ENCODE assay signal across 14 mouse cellular contexts in the genomic region with DNA sequence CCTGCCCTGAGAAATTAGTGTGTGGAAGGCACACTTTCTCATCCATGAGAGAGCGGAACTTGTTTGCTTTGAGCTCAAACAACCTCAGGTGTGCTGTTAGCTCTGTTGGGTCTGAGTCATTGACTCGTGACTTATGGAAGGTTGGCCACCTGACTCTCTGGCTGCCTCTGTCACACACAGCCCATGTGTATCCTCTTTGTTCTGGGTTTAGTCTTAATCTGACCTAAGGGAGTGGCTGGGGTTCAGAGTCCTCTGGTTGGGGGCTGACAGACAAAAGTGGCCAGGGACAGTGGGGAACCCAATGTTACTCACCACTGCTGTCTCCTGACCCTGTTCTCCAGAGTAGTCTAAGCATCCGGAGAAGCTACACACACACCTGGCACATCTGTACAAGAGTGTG. TPM values are rescaled to one million over a fixed set of nuclear protein-coding genes. Genes with fewer than 3 reads are reported as not detected.
DNase-seq lines count a peak whose midpoint lies in the region; ATAC-seq and TF ChIP-seq lines count a peak whose summit lies in the region.
"Had no signal": no experiment of that assay in that cellular context is flagged by ENCODE, and none has a peak within 500 bp of the region (broad histone marks: within the 10 kb centered on the region; RNA-seq: fewer than 3 reads in every experiment).

No protein-coding gene starts in this region.

- H3K9me3 ChIP-seq in hindbrain, embryonic 15.5 days, result no peaks in the 10 kb centered on the region
- H3K9me3 ChIP-seq in hindbrain, embryonic 11.5 days (ENCODE audit: control insufficient read depth, low read length), result no peaks in the 10 kb centered on the region
- no peaks in the 10 kb centered on the region for H3K9me3 ChIP-seq in neural tube, embryonic 13.5 days
- H3K9me3 ChIP-seq in neural tube, embryonic 14.5 days (ENCODE audit: control insufficient read depth, low read length), result no peaks in the 10 kb centered on the region
- H3K9me3 ChIP-seq: G1E; heart, embryonic 15.5 days; lung, embryonic 15.5 days had no signal

- TF ChIP-seq CTCF in layer of hippocampus, adult 2 months (conservative IDR thresholded peaks at IDR 0.05), result no peak

- H3K4me3 ChIP-seq in hindbrain, embryonic 15.5 days, result no peak overlapping the region
- H3K4me3 ChIP-seq in hindbrain, embryonic 11.5 days (ENCODE audit: low read depth, low read length), result no peak overlapping the region
- H3K4me3 ChIP-seq in neural tube, embryonic 13.5 days, result no peak overlapping the region
- no peak overlapping the region for H3K4me3 ChIP-seq in neural tube, embryonic 14.5 days (ENCODE audit: low read depth, low read length)
- H3K4me3 ChIP-seq in layer of hippocampus, adult 2 months, result no peak overlapping the region
- H3K4me3 ChIP-seq: heart, embryonic 15.5 days; lung, embryonic 15.5 days had no signal

- no peak overlapping the region for H3K4me2 ChIP-seq in hindbrain, embryonic 15.5 days
- H3K4me2 ChIP-seq in hindbrain, embryonic 11.5 days (replicated peaks; ENCODE audit: low read depth, low read length), result no peak overlapping the region
- no peak overlapping the region for H3K4me2 ChIP-seq in neural tube, embryonic 13.5 days
- no peak overlapping the region for H3K4me2 ChIP-seq in neural tube, embryonic 14.5 days (ENCODE audit: low read depth, low read length)
- H3K4me2 ChIP-seq: lung, embryonic 15.5 days had no signal

- DNase-seq in hindbrain, embryonic 11.5 days (ENCODE audit: low spot score), result no peak
- no peak for DNase-seq in neural tube, embryonic 10.5 days (ENCODE audit: extremely low spot score, low spot score)
- DNase-seq in layer of hippocampus, adult 2 months (ENCODE audit: low spot score in 2 of 2), result no peak
- DNase-seq in adrenal gland, adult (ENCODE audit: inconsistent age in 2 of 2, low spot score in 1 of 2), result no peak

- H3K36me3 ChIP-seq in hindbrain, embryonic 15.5 days, result no peaks in the 10 kb centered on the region
- H3K36me3 ChIP-seq in hindbrain, embryonic 11.5 days (ENCODE audit: control insufficient read depth, insufficient read depth, low read length), result no peaks in the 10 kb centered on the region
- no peaks in the 10 kb centered on the region for H3K36me3 ChIP-seq in neural tube, embryonic 13.5 days
- H3K36me3 ChIP-seq in neural tube, embryonic 14.5 days (ENCODE audit: control insufficient read depth, insufficient read depth, low read length), result no peaks in the 10 kb centered on the region
- H3K36me3 ChIP-seq: G1E; heart, embryonic 15.5 days; lung, embryonic 15.5 days had no signal

- H3K27me3 ChIP-seq in hindbrain, embryonic 15.5 days, result no peaks in the 10 kb centered on the region
- H3K27me3 ChIP-seq in hindbrain, embryonic 11.5 days (ENCODE audit: control insufficient read depth, insufficient read depth, low read length), result no peaks in the 10 kb centered on the region
- no peaks in the 10 kb centered on the region for H3K27me3 ChIP-seq in neural tube, embryonic 13.5 days
- H3K27me3 ChIP-seq in neural tube, embryonic 14.5 days (ENCODE audit: control insufficient read depth, insufficient read depth, low read length), result no peaks in the 10 kb centered on the region
- H3K27me3 ChIP-seq: heart, embryonic 15.5 days; lung, embryonic 15.5 days had no signal

- H3K9ac ChIP-seq in hindbrain, embryonic 15.5 days, result no peak overlapping the region
- H3K9ac ChIP-seq in hindbrain, embryonic 11.5 days (ENCODE audit: low read depth, low read length), result no peak overlapping the region; the same call in 1 of the 2 replicates
- H3K9ac ChIP-seq in neural tube, embryonic 13.5 days, result no peak overlapping the region
- H3K9ac ChIP-seq in neural tube, embryonic 14.5 days (replicated peaks; ENCODE audit: low read depth, low read length), result no peak overlapping the region
- H3K9ac ChIP-seq: heart, embryonic 15.5 days; lung, embryonic 15.5 days had no signal

- 0 out of 2 replicates have a peak, but pooled peaks have one; percentile 39 for ATAC-seq in hindbrain, embryonic 15.5 days (ENCODE audit: low FRiP score, low read depth)
- no peak for ATAC-seq in hindbrain, embryonic 11.5 days (ENCODE audit: low FRiP score)
- 0 out of 2 replicates have a peak, but pooled peaks have one; percentile 3 for ATAC-seq in neural tube, embryonic 13.5 days (ENCODE audit: low read depth)
- ATAC-seq in neural tube, embryonic 14.5 days (ENCODE audit: low read depth), result 0 out of 2 replicates have a peak, but pooled peaks have one; percentile 22

- H3K4me1 ChIP-seq in hindbrain, embryonic 15.5 days (replicated peaks), result no peaks in the 10 kb centered on the region; the same call in 1 of the 2 replicates
- H3K4me1 ChIP-seq in hindbrain, embryonic 11.5 days (replicated peaks; ENCODE audit: control insufficient read depth, insufficient read depth, low read length), result no peaks in the 10 kb centered on the region
- peaks cover 4% of the 10 kb centered on the region for H3K4me1 ChIP-seq in neural tube, embryonic 13.5 days (replicated peaks)
- H3K4me1 ChIP-seq in neural tube, embryonic 14.5 days (ENCODE audit: control insufficient read depth, insufficient read depth, low read length), result no peaks in the 10 kb centered on the region
- H3K4me1 ChIP-seq: heart, embryonic 15.5 days; lung, embryonic 15.5 days had no signal

- 91% methylated on average over 3 of the region's 3 CpGs for WGBS in hindbrain, embryonic 15.5 days
- 93% methylated on average over 3 of the region's 3 CpGs for WGBS in hindbrain, embryonic 11.5 days
- WGBS in neural tube, embryonic 13.5 days, result 93% methylated on average over 3 of the region's 3 CpGs
- WGBS in neural tube, embryonic 14.5 days, result 95% methylated on average over 3 of the region's 3 CpGs

- H3K27ac ChIP-seq in hindbrain, embryonic 15.5 days (replicated peaks), result no peak overlapping the region
- no peak overlapping the region for H3K27ac ChIP-seq in hindbrain, embryonic 11.5 days (ENCODE audit: low read depth, low read length)
- no peak overlapping the region for H3K27ac ChIP-seq in neural tube, embryonic 13.5 days (replicated peaks)
- H3K27ac ChIP-seq in neural tube, embryonic 14.5 days (ENCODE audit: low read depth, low read length), result no peak overlapping the region
- no peak overlapping the region for H3K27ac ChIP-seq in layer of hippocampus, adult 2 months
- H3K27ac ChIP-seq: heart, embryonic 15.5 days; hindbrain, postnatal 0 days; kidney, postnatal 0 days; lung, embryonic 15.5 days had no signal

RNA-seq across cellular contexts. Expression of a gene that starts 39.0 kb away (rescaled TPM):
- 10.6 and 11.3 TPM in 2 replicates for polyA plus RNA-seq in hindbrain, embryonic 15.5 days (2015; fragmentation: Nextera tagmentation; extraction: Ambion mirVana)
- polyA plus RNA-seq in hindbrain, embryonic 11.5 days (2014; fragmentation: Nextera tagmentation; extraction: Ambion mirVana), result 65.9 and 77.5 TPM in 2 replicates
- polyA plus RNA-seq in neural tube, embryonic 13.5 days (2015; fragmentation: Nextera tagmentation; extraction: Ambion mirVana), result 10.0 and 13.1 TPM in 2 replicates
- polyA plus RNA-seq in neural tube, embryonic 14.5 days (2014; fragmentation: Nextera tagmentation; extraction: Ambion mirVana), result 4.8 and 9.0 TPM in 2 replicates
- under 1 TPM; 0.44 to 0.64 TPM for total RNA-seq in layer of hippocampus, adult 2 months (2021)

RNA-seq across cellular contexts. Expression of a gene that starts 51.7 kb away (rescaled TPM):
- polyA plus RNA-seq in hindbrain, embryonic 15.5 days (2015; fragmentation: Nextera tagmentation; extraction: Ambion mirVana), result 0.24 and 0.45 TPM in 2 replicates
- 0.17 and 0.22 TPM in 2 replicates for polyA plus RNA-seq in hindbrain, embryonic 11.5 days (2014; fragmentation: Nextera tagmentation; extraction: Ambion mirVana)
- polyA plus RNA-seq in neural tube, embryonic 13.5 days (2015; fragmentation: Nextera tagmentation; extraction: Ambion mirVana), result 0.31 and 0.44 TPM in 2 replicates
- polyA plus RNA-seq in neural tube, embryonic 14.5 days (2014; fragmentation: Nextera tagmentation; extraction: Ambion mirVana), result 0.46 and 0.75 TPM in 2 replicates
- total RNA-seq in layer of hippocampus, adult 2 months (2021), result under 1 TPM; 0.59 to 0.61 TPM
- total RNA-seq: gastrocnemius, postnatal 10 days; hindbrain, postnatal 0 days; megakaryocyte progenitor cell, adult 5-6 weeks had no signal
- polyA plus RNA-seq: G1E; kidney, postnatal 0 days had no signal

RNA-seq across cellular contexts. Expression of a gene that starts 59.5 kb away (rescaled TPM):
- 47.8 and 48.3 TPM in 2 replicates for polyA plus RNA-seq in hindbrain, embryonic 15.5 days (2015; fragmentation: Nextera tagmentation; extraction: Ambion mirVana)
- 50.3 and 59.9 TPM in 2 replicates for polyA plus RNA-seq in hindbrain, embryonic 11.5 days (2014; fragmentation: Nextera tagmentation; extraction: Ambion mirVana)
- 43.2 and 48.9 TPM in 2 replicates for polyA plus RNA-seq in neural tube, embryonic 13.5 days (2015; fragmentation: Nextera tagmentation; extraction: Ambion mirVana)
- polyA plus RNA-seq in neural tube, embryonic 14.5 days (2014; fragmentation: Nextera tagmentation; extraction: Ambion mirVana), result 56.3 and 62.0 TPM in 2 replicates
- total RNA-seq in layer of hippocampus, adult 2 months (2021), result 100 to 1,000 TPM; 110 to 124 TPM
